Mouse (Mus musculus): Measurements from ENCODE around the gene Atp6v0d1. TPM values are rescaled to one million over a fixed set of nuclear protein-coding genes. Genes with fewer than 3 reads are reported as not detected.
A peak's percentile ranks its signal among the peaks of the same experiment; 100 is the strongest.

Atp6v0d1 gene
- polyA plus RNA-seq, 1 experiment from 2014 or later = 115 TPM

- H3K9me3 ChIP-seq (ENCODE audit: control insufficient read depth, low read length) = no peaks in the 10 kb centered on the region
- H3K4me3 ChIP-seq (ENCODE audit: low read length) = no peak overlapping the region
- peaks cover 21% of the 10 kb centered on the region for H3K4me1 ChIP-seq (ENCODE audit: control insufficient read depth, insufficient read depth, low read length)
- no peak for ATAC-seq
- no peak overlapping the region for H3K4me2 ChIP-seq (ENCODE audit: low read depth, low read length)
- 11% methylated on average over 3 of the region's 3 CpGs for WGBS
- H3K9ac ChIP-seq (ENCODE audit: low read depth, low read length) = no peak overlapping the region
- no peaks in the 10 kb centered on the region; the same call in 1 of the 2 replicates for H3K27me3 ChIP-seq (replicated peaks; ENCODE audit: control insufficient read depth, insufficient read depth, low read length)
- H3K27ac ChIP-seq (ENCODE audit: low read length) = no peak overlapping the region
- H3K36me3 ChIP-seq (ENCODE audit: control insufficient read depth, insufficient read depth, low read length) = peaks cover 7% of the 10 kb centered on the region
Measured at GRCm38 (mm10) chr8:105521061-105521460, 44.8 kb downstream of the Atp6v0d1 start.

DNA sequence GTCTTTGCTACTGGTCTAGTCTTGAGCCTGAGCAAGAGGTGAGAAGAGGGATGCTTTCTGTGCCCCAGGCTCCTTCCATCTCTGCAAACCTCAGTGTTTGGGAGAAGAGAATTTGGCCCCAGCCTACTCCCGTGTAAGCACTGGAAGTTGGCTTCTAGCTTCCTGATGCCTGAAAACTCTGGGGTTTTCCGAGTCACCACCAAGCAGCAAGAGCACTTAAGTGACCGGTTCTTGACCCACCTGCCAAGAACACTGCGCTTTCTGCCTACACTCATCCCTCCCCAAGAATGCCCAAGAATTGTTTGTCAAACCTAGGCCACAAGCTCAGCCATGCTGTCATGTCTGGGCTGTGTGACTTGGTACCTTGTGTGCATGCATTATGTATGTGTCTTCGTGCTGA, 45.3 kb downstream of the Atp6v0d1 start:
- Histone ChIP-seq H3K9ac (ENCODE audit: low read depth, low read length) (no peak overlapping the region), H3K27ac (ENCODE audit: low read length) (no peak overlapping the region), H3K4me3 (ENCODE audit: low read length) (no peak overlapping the region), H3K4me1 (ENCODE audit: control insufficient read depth, insufficient read depth, low read length) (peaks cover 22% of the 10 kb centered on the region), H3K9me3 (ENCODE audit: control insufficient read depth, low read length) (no peaks in the 10 kb centered on the region), H3K27me3 (replicated peaks; ENCODE audit: control insufficient read depth, insufficient read depth, low read length) (no peaks in the 10 kb centered on the region; the same call in 1 of the 2 replicates), H3K36me3 (ENCODE audit: control insufficient read depth, insufficient read depth, low read length) (peaks cover 7% of the 10 kb centered on the region), H3K4me2 (ENCODE audit: low read depth, low read length) (no peak overlapping the region)
- ATAC-seq = no peak
- 51% methylated on average over 5 of the region's 5 CpGs for whole genome bisulfite sequencing

GRCm38 (mm10) chr8:105519591-105519990, 46.3 kb downstream of the Atp6v0d1 start:
- Histone ChIP-seq H3K9ac (ENCODE audit: low read depth, low read length) (no peak overlapping the region), H3K9me3 (ENCODE audit: control insufficient read depth, low read length) (no peaks in the 10 kb centered on the region), H3K4me1 (ENCODE audit: control insufficient read depth, insufficient read depth, low read length) (peaks cover 22% of the 10 kb centered on the region), H3K4me3 (ENCODE audit: low read length) (peak overlapping the region; percentile 64; the same call in 1 of the 2 replicates), H3K27me3 (replicated peaks; ENCODE audit: control insufficient read depth, insufficient read depth, low read length) (no peaks in the 10 kb centered on the region; the same call in 1 of the 2 replicates), H3K27ac (ENCODE audit: low read length) (no peak overlapping the region), H3K4me2 (ENCODE audit: low read depth, low read length) (peak overlapping the region; percentile 99), H3K36me3 (ENCODE audit: control insufficient read depth, insufficient read depth, low read length) (no peaks in the 10 kb centered on the region)
- ATAC-seq = no peak
- WGBS = 19% methylated on average over 2 of the region's 2 CpGs

DNA sequence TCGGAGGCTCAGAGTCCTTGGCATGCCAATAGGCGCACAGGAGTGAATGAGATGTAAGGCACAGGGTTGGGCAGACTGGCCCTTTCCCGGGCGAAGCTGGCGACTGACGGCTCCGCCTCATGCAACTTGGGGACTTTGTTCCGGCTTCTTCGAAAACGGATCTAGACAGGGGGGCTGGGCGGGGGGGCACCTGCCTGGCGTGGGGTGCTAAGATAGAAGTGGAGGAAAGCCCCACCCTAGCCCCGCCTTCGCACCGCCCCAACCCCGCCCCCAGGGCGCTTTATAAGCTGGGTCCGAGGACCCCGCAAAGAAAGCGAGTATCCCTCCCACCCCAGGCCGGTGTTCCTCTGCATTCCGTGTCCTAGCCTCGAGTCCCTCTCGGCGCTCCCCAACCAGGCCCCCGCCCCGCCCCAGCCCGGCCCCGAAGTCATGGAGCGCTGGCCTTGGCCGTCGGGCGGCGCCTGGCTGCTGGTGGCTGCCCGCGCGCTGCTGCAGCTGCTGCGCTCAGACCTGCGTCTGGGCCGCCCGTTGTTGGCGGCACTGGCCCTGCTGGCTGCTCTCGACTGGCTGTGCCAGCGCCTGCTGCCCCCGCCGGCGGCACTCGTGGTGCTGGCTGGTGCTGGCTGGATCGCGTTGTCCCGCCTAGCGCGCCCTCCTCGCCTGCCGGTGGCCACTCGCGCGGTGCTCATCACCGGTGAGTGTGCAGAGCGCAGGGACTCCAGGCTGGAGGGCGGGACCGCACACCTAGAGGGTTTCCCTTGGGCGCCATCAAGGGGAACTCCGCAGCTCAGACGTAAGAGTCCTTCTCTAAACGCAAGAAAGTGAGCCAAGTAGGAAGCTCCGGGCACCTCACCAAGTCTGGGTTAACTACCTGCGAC, 47.2 kb downstream of the Atp6v0d1 start, which contains the start of gene Hsd11b2:
Gene Hsd11b2, plus strand, starts transcription at position 320 of the 878 bp plus-strand sequence.
- H3K4me1 ChIP-seq (ENCODE audit: control insufficient read depth, insufficient read depth, low read length) = peaks cover 22% of the 10 kb centered on the region
- peak within 1 kb of the TSS; percentile 64 for H3K4me3 ChIP-seq (ENCODE audit: low read length)
- H3K27ac ChIP-seq (ENCODE audit: low read length) = no peak within 1 kb of the TSS
- no peaks in the 10 kb centered on the region for H3K36me3 ChIP-seq (ENCODE audit: control insufficient read depth, insufficient read depth, low read length)
- peak within 1 kb of the TSS; percentile 71 for H3K9ac ChIP-seq (ENCODE audit: low read depth, low read length)
- no peaks in the 10 kb centered on the region for H3K9me3 ChIP-seq (ENCODE audit: control insufficient read depth, low read length)
- H3K27me3 ChIP-seq (replicated peaks; ENCODE audit: control insufficient read depth, insufficient read depth, low read length) = no peaks in the 10 kb centered on the region; the same call in 1 of the 2 replicates
- H3K4me2 ChIP-seq (ENCODE audit: low read depth, low read length) = peak within 1 kb of the TSS; percentile 99
- under 1% methylated on average over 68 of the region's 68 CpGs for WGBS
- peak; percentile 77 for ATAC-seq

DNA sequence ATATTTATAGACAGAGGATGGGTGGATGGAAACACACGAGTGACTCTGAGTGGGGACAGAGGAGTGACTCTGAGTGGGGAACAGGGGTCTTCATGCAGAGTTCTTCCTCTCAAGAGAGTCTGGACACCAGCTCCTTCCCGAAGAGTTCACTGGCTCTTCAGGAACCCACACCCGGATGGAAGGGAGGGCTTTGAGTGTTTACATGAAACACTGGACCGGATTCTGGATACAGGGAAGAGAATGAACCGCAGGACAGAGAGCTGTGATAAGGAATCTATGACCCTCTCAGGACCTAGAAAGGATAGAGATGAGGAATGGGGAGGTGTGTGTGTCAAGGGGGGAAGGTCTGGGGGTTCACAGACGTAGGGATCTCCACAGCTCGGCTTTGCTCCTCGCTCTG, 48.5 kb downstream of the Atp6v0d1 start:
- Histone ChIP-seq H3K36me3 (ENCODE audit: control insufficient read depth, insufficient read depth, low read length) (no peaks in the 10 kb centered on the region), H3K4me2 (ENCODE audit: low read depth, low read length) (no peak overlapping the region), H3K9ac (ENCODE audit: low read depth, low read length) (no peak overlapping the region), H3K27me3 (replicated peaks; ENCODE audit: control insufficient read depth, insufficient read depth, low read length) (no peaks in the 10 kb centered on the region; the same call in 1 of the 2 replicates), H3K27ac (ENCODE audit: low read length) (no peak overlapping the region), H3K4me1 (ENCODE audit: control insufficient read depth, insufficient read depth, low read length) (peaks cover 22% of the 10 kb centered on the region), H3K4me3 (ENCODE audit: low read length) (no peak overlapping the region), H3K9me3 (ENCODE audit: control insufficient read depth, low read length) (no peaks in the 10 kb centered on the region)
- WGBS = 37% methylated on average over 8 of the region's 8 CpGs
- ATAC-seq = no peak

GRCm38 (mm10) chr8:105516018-105516645, 49.7 kb downstream of the Atp6v0d1 start:
- Histone ChIP-seq H3K27me3 (replicated peaks; ENCODE audit: control insufficient read depth, insufficient read depth, low read length) (no peaks in the 10 kb centered on the region; the same call in 1 of the 2 replicates), H3K9me3 (ENCODE audit: control insufficient read depth, low read length) (no peaks in the 10 kb centered on the region), H3K4me2 (ENCODE audit: low read depth, low read length) (peak overlapping the region; percentile 43), H3K4me1 (ENCODE audit: control insufficient read depth, insufficient read depth, low read length) (peaks cover 22% of the 10 kb centered on the region), H3K27ac (ENCODE audit: low read length) (no peak overlapping the region), H3K9ac (ENCODE audit: low read depth, low read length) (no peak overlapping the region; the same call in 1 of the 2 replicates), H3K36me3 (ENCODE audit: control insufficient read depth, insufficient read depth, low read length) (no peaks in the 10 kb centered on the region), H3K4me3 (ENCODE audit: low read length) (peak overlapping the region; percentile 14; the same call in 1 of the 2 replicates)
- peak; percentile 30 for ATAC-seq
- 13% methylated on average over 12 of the region's 12 CpGs for WGBS

GRCm38 (mm10) chr8:105514656-105515055, 51.2 kb downstream of the Atp6v0d1 start:
- no peak for ATAC-seq
- Histone ChIP-seq H3K4me2 (ENCODE audit: low read depth, low read length) (no peak overlapping the region), H3K27me3 (replicated peaks; ENCODE audit: control insufficient read depth, insufficient read depth, low read length) (no peaks in the 10 kb centered on the region; the same call in 1 of the 2 replicates), H3K27ac (ENCODE audit: low read length) (no peak overlapping the region), H3K36me3 (ENCODE audit: control insufficient read depth, insufficient read depth, low read length) (no peaks in the 10 kb centered on the region), H3K4me1 (ENCODE audit: control insufficient read depth, insufficient read depth, low read length) (peaks cover 22% of the 10 kb centered on the region), H3K4me3 (ENCODE audit: low read length) (no peak overlapping the region), H3K9me3 (ENCODE audit: control insufficient read depth, low read length) (no peaks in the 10 kb centered on the region), H3K9ac (ENCODE audit: low read depth, low read length) (no peak overlapping the region)
- WGBS = 69% methylated on average over 5 of the region's 5 CpGs

GRCm38 (mm10) chr8:105514194-105514593, 51.7 kb downstream of the Atp6v0d1 start:
- H3K9ac ChIP-seq (ENCODE audit: low read depth, low read length) = no peak overlapping the region
- H3K27me3 ChIP-seq (replicated peaks; ENCODE audit: control insufficient read depth, insufficient read depth, low read length) = no peaks in the 10 kb centered on the region; the same call in 1 of the 2 replicates
- H3K4me1 ChIP-seq (ENCODE audit: control insufficient read depth, insufficient read depth, low read length) = peaks cover 18% of the 10 kb centered on the region
- 92% methylated on average over 6 of the region's 6 CpGs for WGBS
- no peak overlapping the region for H3K4me3 ChIP-seq (ENCODE audit: low read length)
- no peak overlapping the region for H3K27ac ChIP-seq (ENCODE audit: low read length)
- H3K4me2 ChIP-seq (ENCODE audit: low read depth, low read length) = no peak overlapping the region
- H3K9me3 ChIP-seq (ENCODE audit: control insufficient read depth, low read length) = no peaks in the 10 kb centered on the region
- H3K36me3 ChIP-seq (ENCODE audit: control insufficient read depth, insufficient read depth, low read length) = no peaks in the 10 kb centered on the region
- ATAC-seq = no peak

DNA sequence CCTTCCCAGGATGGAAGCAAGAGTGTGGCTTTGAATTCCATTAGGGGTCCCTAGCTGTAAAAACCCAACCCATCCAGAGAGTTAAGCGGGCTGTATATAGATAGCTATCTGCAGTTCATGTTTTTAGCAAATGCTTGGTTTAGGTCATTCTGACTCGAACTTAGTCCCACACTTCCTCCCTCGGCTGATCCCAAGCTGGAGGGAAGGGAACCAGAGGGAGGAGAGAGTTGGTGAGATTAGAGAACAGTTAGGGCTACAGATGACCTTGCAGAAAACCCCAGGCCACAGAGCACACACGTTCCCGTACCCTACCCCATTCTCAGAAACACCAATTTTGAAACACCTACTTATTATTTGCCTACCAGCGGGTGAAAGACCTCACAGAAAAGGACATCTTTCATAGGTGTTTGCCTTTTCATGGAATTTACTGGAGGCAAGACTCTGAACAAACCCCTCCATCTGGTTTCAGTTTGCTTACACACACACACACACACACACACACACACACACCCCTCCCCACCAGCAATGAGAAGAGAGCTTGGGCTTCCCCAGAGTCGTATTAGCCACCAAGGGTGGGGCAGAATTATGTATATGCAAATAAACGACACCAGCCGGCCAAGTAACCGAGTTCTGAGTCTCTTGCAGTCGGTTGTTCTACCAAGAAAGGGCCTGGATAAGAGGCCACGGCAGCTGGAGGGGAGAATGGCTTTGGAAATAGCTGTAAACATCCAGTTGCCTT, 55.7 kb downstream of the Atp6v0d1 start:
- Histone ChIP-seq H3K36me3 (ENCODE audit: control insufficient read depth, insufficient read depth, low read length) (no peaks in the 10 kb centered on the region), H3K9me3 (ENCODE audit: control insufficient read depth, low read length) (no peaks in the 10 kb centered on the region), H3K27me3 (replicated peaks; ENCODE audit: control insufficient read depth, insufficient read depth, low read length) (no peaks in the 10 kb centered on the region), H3K4me3 (ENCODE audit: low read length) (no peak overlapping the region), H3K4me2 (ENCODE audit: low read depth, low read length) (no peak overlapping the region), H3K27ac (ENCODE audit: low read length) (no peak overlapping the region), H3K9ac (ENCODE audit: low read depth, low read length) (no peak overlapping the region), H3K4me1 (ENCODE audit: control insufficient read depth, insufficient read depth, low read length) (peaks cover 2% of the 10 kb centered on the region; the same call in 1 of the 2 replicates)
- whole genome bisulfite sequencing = 34% methylated on average over 12 of the region's 12 CpGs
- no peak for ATAC-seq

Measured in intestine, embryonic 16.5 days (tissue).